Mouse (Mus musculus): ENCODE data around the gene Cebpe. TPM values are rescaled to one million over a fixed set of nuclear protein-coding genes. Genes with fewer than 3 reads are reported as not detected.
A peak's percentile ranks its signal among the peaks of the same experiment; 100 is the strongest.

Gene Cebpe
- polyA plus RNA-seq, 1 experiment from 2014 or later, result not detected

- H3K9ac ChIP-seq (ENCODE audit: low read depth, low read length), result no peak within 1 kb of the TSS
- no peak for DNase-seq (ENCODE audit: low spot score)
These were observed 13.2 kb downstream of the Cebpe start, which contains the start of gene Gm29776 for GRCm38 (mm10) chr14:54698733-54699132. Gm29776 (minus strand) TSS chr14:54698833.

GRCm38 (mm10) chr14:54696752-54697151, 15.2 kb downstream of the Cebpe start:
- DNase-seq (ENCODE audit: low spot score) (no peak), ATAC-seq (ENCODE audit: low FRiP score) (no peak)
- no peak overlapping the region for H3K9ac ChIP-seq (ENCODE audit: low read depth, low read length)
- no peaks in the 10 kb centered on the region for H3K27me3 ChIP-seq (ENCODE audit: control insufficient read depth, insufficient read depth, low read length)
- 88% methylated on average over 4 of the region's 4 CpGs for WGBS
- H3K27ac ChIP-seq (ENCODE audit: low read depth, low read length), result no peak overlapping the region
- no peak overlapping the region for H3K4me2 ChIP-seq (replicated peaks; ENCODE audit: low read depth, low read length)
- no peaks in the 10 kb centered on the region for H3K4me1 ChIP-seq (replicated peaks; ENCODE audit: control insufficient read depth, insufficient read depth, low read length)
- H3K9me3 ChIP-seq (ENCODE audit: control insufficient read depth, low read length), result no peaks in the 10 kb centered on the region
- H3K36me3 ChIP-seq (ENCODE audit: control insufficient read depth, insufficient read depth, low read length), result no peaks in the 10 kb centered on the region
- no peak overlapping the region for H3K4me3 ChIP-seq (ENCODE audit: low read depth, low read length)

More at GRCm38 (mm10) chr14:54698733-54699132, 13.2 kb downstream of the Cebpe start, which contains the start of gene Gm29776:
- H3K36me3 ChIP-seq (ENCODE audit: control insufficient read depth, insufficient read depth, low read length), result no peaks in the 10 kb centered on the region
- no peaks in the 10 kb centered on the region for H3K4me1 ChIP-seq (replicated peaks; ENCODE audit: control insufficient read depth, insufficient read depth, low read length)
- no peak within 1 kb of the TSS for H3K4me2 ChIP-seq (replicated peaks; ENCODE audit: low read depth, low read length)
- ATAC-seq (ENCODE audit: low FRiP score), result no peak
- H3K9me3 ChIP-seq (ENCODE audit: control insufficient read depth, low read length), result no peaks in the 10 kb centered on the region
- WGBS, result 72% methylated on average over 4 of the region's 4 CpGs
- no peak within 1 kb of the TSS for H3K4me3 ChIP-seq (ENCODE audit: low read depth, low read length)
- H3K27me3 ChIP-seq (ENCODE audit: control insufficient read depth, insufficient read depth, low read length), result no peaks in the 10 kb centered on the region
- no peak within 1 kb of the TSS for H3K27ac ChIP-seq (ENCODE audit: low read depth, low read length)

GRCm38 (mm10) chr14:54695042-54695441, 16.9 kb downstream of the Cebpe start:
- ATAC-seq (ENCODE audit: low FRiP score) (no peak), DNase-seq (ENCODE audit: low spot score) (no peak)
- H3K27me3 ChIP-seq (ENCODE audit: control insufficient read depth, insufficient read depth, low read length), result no peaks in the 10 kb centered on the region
- H3K36me3 ChIP-seq (ENCODE audit: control insufficient read depth, insufficient read depth, low read length), result 0 out of 2 replicates have a peak, but pooled peaks cover 7% of the 10 kb centered on the region
- H3K27ac ChIP-seq (ENCODE audit: low read depth, low read length), result no peak overlapping the region
- WGBS, result 86% methylated on average over 6 of the region's 6 CpGs
- H3K9ac ChIP-seq (ENCODE audit: low read depth, low read length), result no peak overlapping the region
- H3K4me2 ChIP-seq (replicated peaks; ENCODE audit: low read depth, low read length), result no peak overlapping the region
- H3K4me1 ChIP-seq (replicated peaks; ENCODE audit: control insufficient read depth, insufficient read depth, low read length), result no peaks in the 10 kb centered on the region
- no peaks in the 10 kb centered on the region for H3K9me3 ChIP-seq (ENCODE audit: control insufficient read depth, low read length)
- no peak overlapping the region for H3K4me3 ChIP-seq (ENCODE audit: low read depth, low read length)

- Histone ChIP-seq H3K9me3 (ENCODE audit: control insufficient read depth, low read length) (no peaks in the 10 kb centered on the region), H3K27me3 (ENCODE audit: control insufficient read depth, insufficient read depth, low read length) (no peaks in the 10 kb centered on the region), H3K36me3 (ENCODE audit: control insufficient read depth, insufficient read depth, low read length) (0 out of 2 replicates have a peak, but pooled peaks cover 7% of the 10 kb centered on the region), H3K9ac (ENCODE audit: low read depth, low read length) (peak overlapping the region; percentile 76), H3K4me3 (ENCODE audit: low read depth, low read length) (peak overlapping the region; percentile 84), H3K4me2 (replicated peaks; ENCODE audit: low read depth, low read length) (peak overlapping the region; percentile 67), H3K27ac (ENCODE audit: low read depth, low read length) (no peak overlapping the region), H3K4me1 (replicated peaks; ENCODE audit: control insufficient read depth, insufficient read depth, low read length) (no peaks in the 10 kb centered on the region; the same call in 1 of the 2 replicates)
- DNase-seq (ENCODE audit: low spot score) (no peak), ATAC-seq (ENCODE audit: low FRiP score) (no peak)
- 5% methylated on average over 8 of the region's 8 CpGs for WGBS
These were observed 24.7 kb downstream of the Cebpe start for GRCm38 (mm10) chr14:54687251-54687650.

- H3K9ac ChIP-seq (ENCODE audit: low read depth, low read length), result peak within 1 kb of the TSS; percentile 94
- 0 out of 2 replicates have a peak, but pooled peaks cover 7% of the 10 kb centered on the region for H3K36me3 ChIP-seq (ENCODE audit: control insufficient read depth, insufficient read depth, low read length)
- peak within 1 kb of the TSS; percentile 92 for H3K27ac ChIP-seq (ENCODE audit: low read depth, low read length)
- ATAC-seq (ENCODE audit: low FRiP score) (peak; percentile 98), DNase-seq (ENCODE audit: low spot score) (peak; percentile 100)
- no peaks in the 10 kb centered on the region for H3K9me3 ChIP-seq (ENCODE audit: control insufficient read depth, low read length)
- H3K4me1 ChIP-seq (replicated peaks; ENCODE audit: control insufficient read depth, insufficient read depth, low read length), result no peaks in the 10 kb centered on the region; the same call in 1 of the 2 replicates
- peak within 1 kb of the TSS; percentile 67 for H3K4me2 ChIP-seq (replicated peaks; ENCODE audit: low read depth, low read length)
- no peaks in the 10 kb centered on the region for H3K27me3 ChIP-seq (ENCODE audit: control insufficient read depth, insufficient read depth, low read length)
- under 1% methylated on average over 44 of the region's 44 CpGs for WGBS
- H3K4me3 ChIP-seq (ENCODE audit: low read depth, low read length), result peak within 1 kb of the TSS; percentile 84
These were observed 25.3 kb downstream of the Cebpe start, which contains the start of gene Acin1 for GRCm38 (mm10) chr14:54686522-54687143. Acin1 (minus strand) TSS chr14:54686931.

GRCm38 (mm10) chr14:54686063-54686521, 25.9 kb downstream of the Cebpe start, which contains the start of gene 1700123O20Rik:
1700123O20Rik (plus strand) TSS chr14:54686216.
- 0 out of 2 replicates have a peak, but pooled peaks cover 7% of the 10 kb centered on the region for H3K36me3 ChIP-seq (ENCODE audit: control insufficient read depth, insufficient read depth, low read length)
- ATAC-seq (ENCODE audit: low FRiP score), result peak; percentile 83

GRCm38 (mm10) chr14:54685471-54685870, 26.5 kb downstream of the Cebpe start:
- Histone ChIP-seq H3K36me3 (ENCODE audit: control insufficient read depth, insufficient read depth, low read length) (0 out of 2 replicates have a peak, but pooled peaks cover 1% of the 10 kb centered on the region), H3K27ac (ENCODE audit: low read depth, low read length) (no peak overlapping the region)
- 13% methylated on average over 8 of the region's 8 CpGs for WGBS

More at GRCm38 (mm10) chr14:54686063-54686521, 25.9 kb downstream of the Cebpe start, which contains the start of gene 1700123O20Rik:
- no peaks in the 10 kb centered on the region; the same call in 1 of the 2 replicates for H3K4me1 ChIP-seq (replicated peaks; ENCODE audit: control insufficient read depth, insufficient read depth, low read length)
- no peaks in the 10 kb centered on the region for H3K27me3 ChIP-seq (ENCODE audit: control insufficient read depth, insufficient read depth, low read length)
- peak within 1 kb of the TSS; percentile 94 for H3K9ac ChIP-seq (ENCODE audit: low read depth, low read length)
- DNase-seq (ENCODE audit: low spot score), result peak; percentile 88
- H3K4me3 ChIP-seq (ENCODE audit: low read depth, low read length), result peak within 1 kb of the TSS; percentile 84
- H3K4me2 ChIP-seq (replicated peaks; ENCODE audit: low read depth, low read length), result peak within 1 kb of the TSS; percentile 67
- no peaks in the 10 kb centered on the region for H3K9me3 ChIP-seq (ENCODE audit: control insufficient read depth, low read length)
- 0% methylated on average over 39 of the region's 41 CpGs for WGBS
- H3K27ac ChIP-seq (ENCODE audit: low read depth, low read length), result peak within 1 kb of the TSS; percentile 92

GRCm38 (mm10) chr14:54682396-54682795, 29.6 kb downstream of the Cebpe start:
- H3K9me3 ChIP-seq (ENCODE audit: control insufficient read depth, low read length), result no peaks in the 10 kb centered on the region
- DNase-seq (ENCODE audit: low spot score) (no peak), ATAC-seq (ENCODE audit: low FRiP score) (no peak)
- H3K4me1 ChIP-seq (replicated peaks; ENCODE audit: control insufficient read depth, insufficient read depth, low read length), result no peaks in the 10 kb centered on the region
- H3K4me2 ChIP-seq (replicated peaks; ENCODE audit: low read depth, low read length), result no peak overlapping the region
- 96% methylated on average over 3 of the region's 3 CpGs for WGBS
- H3K36me3 ChIP-seq (ENCODE audit: control insufficient read depth, insufficient read depth, low read length), result no peaks in the 10 kb centered on the region
- no peaks in the 10 kb centered on the region for H3K27me3 ChIP-seq (ENCODE audit: control insufficient read depth, insufficient read depth, low read length)
- H3K27ac ChIP-seq (ENCODE audit: low read depth, low read length), result no peak overlapping the region
- H3K9ac ChIP-seq (ENCODE audit: low read depth, low read length), result no peak overlapping the region
- no peak overlapping the region for H3K4me3 ChIP-seq (ENCODE audit: low read depth, low read length)

More at GRCm38 (mm10) chr14:54685471-54685870, 26.5 kb downstream of the Cebpe start:
- peak overlapping the region; percentile 84 for H3K4me3 ChIP-seq (ENCODE audit: low read depth, low read length)
- H3K4me2 ChIP-seq (replicated peaks; ENCODE audit: low read depth, low read length), result peak overlapping the region; percentile 64
- DNase-seq (ENCODE audit: low spot score) (no peak), ATAC-seq (ENCODE audit: low FRiP score) (0 out of 2 replicates have a peak, but pooled peaks have one; percentile 4)
- no peaks in the 10 kb centered on the region for H3K27me3 ChIP-seq (ENCODE audit: control insufficient read depth, insufficient read depth, low read length)
- peak overlapping the region; percentile 94 for H3K9ac ChIP-seq (ENCODE audit: low read depth, low read length)
- H3K4me1 ChIP-seq (replicated peaks; ENCODE audit: control insufficient read depth, insufficient read depth, low read length), result no peaks in the 10 kb centered on the region; the same call in 1 of the 2 replicates
- H3K9me3 ChIP-seq (ENCODE audit: control insufficient read depth, low read length), result no peaks in the 10 kb centered on the region
